Mouse (Mus musculus) stomach, postnatal 0 days (tissue): ENCODE data around the gene Pik3c2g. TPM values are rescaled to one million over a fixed set of nuclear protein-coding genes. Genes with fewer than 3 reads are reported as not detected.

Experiments
- ATAC-seq: fragments of 200-750 bp; cut with Nextera tagmentation; 2 replicates; pipeline ENCODE4 v1.8.0; 2017; ENCODE audit not compliant: low FRiP score, low TSS enrichment
- DNase-seq: peaks from one replicate; pipeline ENCODE4 v3.0.0-alpha.2; 2016; ENCODE audit warnings: low spot score
- H3K27ac ChIP-seq: fragments of 300-500 bp; sonication (generic); replicated peaks from 2 replicates; pipeline ENCODE4 v1.5.1; 2014; ENCODE audit warnings: mild to moderate bottlenecking, control low read depth
- H3K27me3 ChIP-seq: fragments of 300-500 bp; sonication (generic); 2 replicates; pipeline ENCODE4 v1.6.1; 2014; ENCODE audit warnings: low read length; ENCODE audit not compliant: control insufficient read depth, insufficient read depth
- H3K36me3 ChIP-seq: fragments of 300-500 bp; sonication (generic); 2 replicates; pipeline ENCODE4 v1.6.1; 2014; ENCODE audit warnings: low read length, mixed read lengths; ENCODE audit not compliant: control insufficient read depth, insufficient read depth
- H3K4me1 ChIP-seq: fragments of 300-500 bp; sonication (generic); replicated peaks from 2 replicates; pipeline ENCODE4 v1.6.1; 2014; ENCODE audit warnings: antibody characterized with exemption; ENCODE audit not compliant: control insufficient read depth, insufficient read depth
- H3K4me2 ChIP-seq: fragments of 300-500 bp; sonication (generic); replicated peaks from 2 replicates; pipeline ENCODE4 v1.6.1; 2014; ENCODE audit warnings: low read depth, mild to moderate bottlenecking, control low read depth, moderate library complexity
- H3K4me3 ChIP-seq: fragments of 300-500 bp; sonication (generic); 2 replicates; pipeline ENCODE4 v1.5.1; 2014; ENCODE audit warnings: low read depth, low read length, control low read depth
- H3K9ac ChIP-seq: fragments of 300-500 bp; sonication (generic); 2 replicates; pipeline ENCODE4 v1.6.1; 2014; ENCODE audit warnings: mild to moderate bottlenecking, low read length, control low read depth, mixed read lengths
- H3K9me3 ChIP-seq: fragments of 300-500 bp; sonication (generic); 2 replicates; pipeline ENCODE4 v1.6.1; 2016; ENCODE audit warnings: low read length; ENCODE audit not compliant: control insufficient read depth
- CTCF ChIP-seq: IDR thresholded peaks from 2 replicates; pipeline ENCODE4 v1.5.1; 2016; ENCODE audit warnings: antibody characterized with exemption, low read depth, mild to moderate bottlenecking, moderate library complexity
- EP300 ChIP-seq: optimal IDR thresholded peaks from 2 replicates; pipeline ENCODE3; 2016; ENCODE audit warnings: antibody characterized with exemption
- WGBS: fragments of 180-500 bp; shearing (Covaris S2); extraction: QIAGEN DNeasy Blood & Tissue Kit; methylation state at CpG from one replicate; pipeline ENCODE4 v1.1.7; 2014; 5-methylcytosine and 5-hydroxymethylcytosine counted together
- polyA plus RNA-seq: library from polyadenylated mRNA; unstranded; fragments of >200 nt; fragmentation: Nextera tagmentation; extraction: Ambion mirVana; gene quantifications from 2 replicates; pipeline ENCODE4 v1.2.1, GENCODE M21; 2015

The Pik3c2g gene
- polyA plus RNA-seq, 1 experiment from 2014 or later: 5.1 TPM

DNA sequence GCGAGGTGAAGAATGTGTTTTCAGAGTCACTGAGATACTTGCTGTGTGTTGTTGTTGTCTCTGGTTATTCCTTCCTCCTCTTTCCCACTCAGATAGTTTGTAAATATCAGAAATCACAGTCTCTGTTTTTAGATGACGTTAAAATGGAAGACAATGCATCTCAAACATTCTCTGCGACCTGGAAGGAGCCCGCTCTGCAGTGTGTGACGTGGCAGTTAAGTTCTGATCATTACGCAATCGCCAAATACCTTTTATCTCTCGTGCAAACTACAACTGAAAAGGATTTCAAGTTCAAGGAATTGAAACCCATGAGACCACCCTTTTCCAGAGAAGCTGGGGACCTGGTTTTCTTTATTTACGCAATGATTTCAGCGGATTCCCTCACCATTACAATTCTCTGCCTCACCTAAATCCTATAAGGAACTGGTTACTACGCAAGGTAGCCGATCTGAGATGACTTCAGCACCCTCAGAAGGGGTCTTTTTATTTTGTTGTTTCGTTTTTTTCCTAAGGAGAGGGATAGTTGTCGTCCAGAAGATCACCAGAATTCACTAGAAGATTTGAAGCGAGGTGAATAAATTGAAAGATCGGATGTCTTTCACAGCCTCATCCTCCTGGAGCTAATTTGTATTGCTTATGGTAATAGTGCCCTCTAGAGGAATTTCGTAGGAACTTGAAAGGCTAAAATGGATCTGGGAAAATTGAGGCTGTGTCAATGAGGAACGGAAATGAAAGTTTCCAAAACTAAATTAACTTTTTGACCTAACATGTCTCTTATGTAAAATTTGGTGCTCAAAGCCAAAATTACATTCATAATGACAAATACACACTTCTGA lies 9.8 kb upstream of the Pik3c2g start:
- H3K4me1 ChIP-seq: no peaks in the 10 kb centered on the region
- H3K9me3 ChIP-seq: no peaks in the 10 kb centered on the region
- H3K9ac ChIP-seq: no peak overlapping the region
- no peak overlapping the region for H3K4me3 ChIP-seq
- no peaks in the 10 kb centered on the region for H3K36me3 ChIP-seq
- H3K27me3 ChIP-seq: no peaks in the 10 kb centered on the region
- peak; percentile 57 for ATAC-seq
- TF ChIP-seq CTCF (peak; percentile 85), EP300 (no peak)
- H3K4me2 ChIP-seq: peak overlapping the region; percentile 35; the same call in 1 of the 2 replicates
- 45% methylated on average over 18 of the region's 18 CpGs for WGBS
- peak; percentile 19 for DNase-seq
- no peak overlapping the region for H3K27ac ChIP-seq

DNA sequence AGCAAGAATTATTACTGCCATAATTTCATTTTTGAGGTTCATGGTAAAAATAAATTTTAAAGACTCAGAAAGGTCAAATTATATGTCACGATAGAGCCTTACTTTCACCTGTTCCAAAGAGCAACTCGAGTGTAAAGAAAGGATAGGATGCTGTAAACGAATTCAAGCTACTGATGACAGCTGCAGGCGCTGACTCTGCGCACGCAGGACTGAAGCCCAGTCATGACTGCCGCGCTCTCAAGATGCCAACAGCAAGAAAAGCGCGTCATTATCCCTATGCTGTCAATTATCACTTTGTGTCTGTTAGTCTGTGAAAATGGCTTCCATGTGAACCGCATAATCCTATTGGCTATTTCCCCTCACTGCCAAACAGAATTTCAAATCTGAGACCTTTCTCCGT lies 457 bp downstream of the Pik3c2g start:
- Histone ChIP-seq H3K4me1 (no peaks in the 10 kb centered on the region), H3K9ac (no peak overlapping the region), H3K9me3 (no peaks in the 10 kb centered on the region), H3K36me3 (no peaks in the 10 kb centered on the region), H3K27ac (peak overlapping the region; percentile 18; the same call in 1 of the 2 replicates), H3K27me3 (no peaks in the 10 kb centered on the region), H3K4me2 (peak overlapping the region; percentile 36), H3K4me3 (peak overlapping the region; percentile 30)
- TF ChIP-seq EP300 (no peak), CTCF (no peak)
- WGBS: 52% methylated on average over 12 of the region's 12 CpGs
- DNase-seq (peak; percentile 38), ATAC-seq (0 out of 2 replicates have a peak, but pooled peaks have one; percentile 23)

DNA sequence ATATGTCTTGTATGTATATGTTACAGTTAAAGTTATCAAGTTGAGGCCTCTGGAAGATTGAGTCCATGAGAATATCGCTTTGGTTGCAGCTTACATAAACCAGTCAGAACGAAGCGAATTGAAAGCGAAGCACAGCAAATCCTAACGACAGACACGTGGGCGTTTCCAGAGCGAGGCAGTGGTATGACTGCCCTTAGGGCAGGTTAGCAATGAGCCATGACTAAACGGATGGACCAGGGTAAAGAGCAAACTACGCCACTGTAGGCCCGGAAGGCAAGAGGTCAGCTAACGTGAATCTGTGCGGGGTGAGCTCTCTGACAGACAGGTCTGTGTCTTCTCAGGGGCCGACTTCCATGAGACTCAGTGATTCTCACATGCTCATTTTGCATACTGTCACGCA lies 1.4 kb downstream of the Pik3c2g start:
- Histone ChIP-seq H3K4me2 (peak overlapping the region; percentile 17; the same call in 1 of the 2 replicates), H3K27ac (no peak overlapping the region), H3K27me3 (no peaks in the 10 kb centered on the region), H3K4me1 (no peaks in the 10 kb centered on the region), H3K4me3 (no peak overlapping the region), H3K9ac (no peak overlapping the region), H3K9me3 (no peaks in the 10 kb centered on the region), H3K36me3 (no peaks in the 10 kb centered on the region)
- 53% methylated on average over 15 of the region's 15 CpGs for WGBS
- peak; percentile 60 for DNase-seq
- no peak for TF ChIP-seq EP300
- ATAC-seq: peak; percentile 77

DNA sequence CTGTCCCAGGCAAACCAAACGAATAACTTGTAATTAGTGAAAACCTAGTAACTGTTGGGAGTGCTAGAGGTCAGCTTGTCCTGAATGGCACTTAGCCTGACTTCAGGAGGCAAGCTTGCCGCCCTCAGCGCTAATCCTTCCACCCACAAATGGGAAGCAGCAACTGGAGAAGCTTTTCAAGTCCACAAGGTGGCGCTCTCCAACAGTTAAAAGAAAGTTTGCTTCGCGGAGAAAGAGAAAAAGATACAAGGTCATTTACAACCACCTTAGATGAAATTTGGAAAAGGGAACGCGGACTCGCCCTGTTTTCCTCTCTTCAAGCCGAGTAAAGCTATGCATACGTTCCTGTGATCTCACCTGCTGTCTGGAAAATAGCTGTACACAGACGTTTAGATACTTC lies 2.3 kb downstream of the Pik3c2g start:
- H3K27ac ChIP-seq: no peak overlapping the region
- ATAC-seq: no peak
- H3K4me3 ChIP-seq: no peak overlapping the region
- no peaks in the 10 kb centered on the region for H3K36me3 ChIP-seq
- TF ChIP-seq EP300 (no peak), CTCF (peak; percentile 91)
- no peaks in the 10 kb centered on the region for H3K9me3 ChIP-seq
- H3K27me3 ChIP-seq: no peaks in the 10 kb centered on the region
- peak; percentile 67 for DNase-seq
- 5% methylated on average over 12 of the region's 12 CpGs for WGBS
- peak overlapping the region; percentile 33; the same call in 1 of the 2 replicates for H3K4me2 ChIP-seq
- no peak overlapping the region for H3K9ac ChIP-seq
- no peaks in the 10 kb centered on the region for H3K4me1 ChIP-seq

DNA sequence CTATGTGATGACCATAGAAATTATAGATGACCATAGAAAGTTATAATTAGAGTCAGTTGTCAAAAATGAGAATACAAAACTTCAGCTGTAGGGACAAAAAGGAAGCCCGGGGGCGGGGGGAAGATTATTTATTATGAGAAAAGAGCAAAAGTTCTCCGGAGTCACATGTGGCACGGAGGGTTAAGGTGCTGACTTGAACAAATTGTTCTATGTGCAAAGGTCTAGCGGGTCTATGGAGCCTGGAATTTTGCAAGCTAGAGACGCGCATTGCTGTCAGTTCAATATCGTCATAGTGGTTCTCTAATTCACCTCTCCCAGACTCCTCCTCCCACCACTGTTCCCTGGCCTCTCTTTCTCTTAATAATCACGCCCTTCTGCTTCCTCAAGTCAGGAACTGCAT lies 2.8 kb downstream of the Pik3c2g start:
- DNase-seq (no peak), ATAC-seq (no peak)
- Histone ChIP-seq H3K9ac (no peak overlapping the region), H3K36me3 (no peaks in the 10 kb centered on the region), H3K4me2 (peak overlapping the region; percentile 33; the same call in 1 of the 2 replicates), H3K4me1 (no peaks in the 10 kb centered on the region), H3K27ac (no peak overlapping the region), H3K9me3 (no peaks in the 10 kb centered on the region), H3K27me3 (no peaks in the 10 kb centered on the region), H3K4me3 (no peak overlapping the region)
- WGBS: 60% methylated on average over 9 of the region's 9 CpGs
- TF ChIP-seq CTCF: no peak
- TF ChIP-seq EP300: no peak

DNA sequence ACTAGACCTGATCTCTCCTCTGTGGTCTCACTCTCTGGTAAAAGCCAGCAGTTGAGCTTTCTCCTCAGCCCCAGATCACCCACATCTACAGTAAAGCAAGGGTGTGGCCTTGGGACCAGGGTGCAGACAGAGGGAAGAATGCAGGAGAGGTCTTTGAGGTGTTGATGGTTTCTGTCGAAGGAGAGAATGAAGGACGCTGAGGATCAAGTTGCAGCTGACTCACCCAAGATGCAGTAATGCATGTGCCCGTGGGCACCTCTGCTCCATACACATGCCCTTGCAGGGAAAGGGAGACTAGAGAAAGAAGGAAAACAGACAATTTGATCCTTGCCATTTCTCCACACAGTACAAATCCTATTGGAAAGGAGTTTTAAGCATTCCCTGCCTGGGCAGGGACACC lies 5.1 kb downstream of the Pik3c2g start:
- no peak overlapping the region for H3K27ac ChIP-seq
- no peaks in the 10 kb centered on the region for H3K27me3 ChIP-seq
- no peak overlapping the region for H3K9ac ChIP-seq
- H3K4me2 ChIP-seq: no peak overlapping the region
- H3K36me3 ChIP-seq: no peaks in the 10 kb centered on the region
- H3K9me3 ChIP-seq: no peaks in the 10 kb centered on the region
- WGBS: 38% methylated on average over 3 of the region's 3 CpGs
- no peak overlapping the region for H3K4me3 ChIP-seq
- H3K4me1 ChIP-seq: no peaks in the 10 kb centered on the region
- DNase-seq: no peak
- TF ChIP-seq EP300 (no peak), CTCF (no peak)
- no peak for ATAC-seq
